Mouse (Mus musculus) cerebellum, adult 9-10 months (tissue): ENCODE measurements around the gene Setd2.

ENCODE experiments used
- DNase-seq: peaks from one replicate; pipeline ENCODE4 v3.0.0; 2022

Setd2 gene

DNA sequence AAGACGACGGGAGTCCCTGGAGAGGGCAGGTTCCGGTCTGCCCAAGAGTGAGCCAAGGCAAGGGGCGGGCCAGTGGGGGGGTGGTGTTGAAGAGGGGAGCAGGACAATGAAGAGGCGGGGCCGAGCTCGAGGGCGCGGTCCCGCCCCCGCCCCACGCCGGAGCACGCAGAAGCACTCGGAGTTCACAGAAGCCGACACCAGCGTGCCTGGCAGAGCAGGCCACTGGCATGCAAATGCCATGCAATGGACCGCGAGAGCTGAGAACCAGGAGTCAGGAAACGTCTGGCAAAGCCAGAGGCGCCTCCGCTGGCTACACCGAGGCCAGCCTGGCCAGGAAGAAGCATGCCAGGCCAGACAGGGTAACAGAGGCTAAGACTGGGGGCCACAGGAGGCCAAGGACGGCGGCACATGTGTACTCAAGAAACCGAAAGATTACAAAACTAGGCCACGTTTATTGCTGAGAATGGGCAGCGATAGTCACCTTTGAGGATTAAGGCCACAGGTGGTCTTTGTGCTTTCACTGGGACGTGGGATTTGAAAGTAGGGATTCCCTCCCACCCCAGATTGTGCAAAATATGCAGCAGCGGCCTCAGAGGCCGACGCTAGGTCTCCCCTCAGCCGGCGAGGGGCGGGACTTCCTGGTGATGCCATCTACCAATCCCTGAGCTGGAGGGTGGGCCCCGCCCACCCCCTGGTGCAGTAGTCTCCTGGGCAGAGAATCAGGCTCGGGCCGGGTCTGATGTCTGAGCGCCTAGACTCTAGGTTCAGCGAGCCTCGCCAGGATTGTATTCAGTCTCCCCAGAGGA lies 92.2 kb downstream of the Setd2 start, which contains the start of gene Nradd:
TSS of gene Nradd (minus strand) at position 92 of the 806 bp plus-strand sequence.
- peak; percentile 91 for DNase-seq

DNA sequence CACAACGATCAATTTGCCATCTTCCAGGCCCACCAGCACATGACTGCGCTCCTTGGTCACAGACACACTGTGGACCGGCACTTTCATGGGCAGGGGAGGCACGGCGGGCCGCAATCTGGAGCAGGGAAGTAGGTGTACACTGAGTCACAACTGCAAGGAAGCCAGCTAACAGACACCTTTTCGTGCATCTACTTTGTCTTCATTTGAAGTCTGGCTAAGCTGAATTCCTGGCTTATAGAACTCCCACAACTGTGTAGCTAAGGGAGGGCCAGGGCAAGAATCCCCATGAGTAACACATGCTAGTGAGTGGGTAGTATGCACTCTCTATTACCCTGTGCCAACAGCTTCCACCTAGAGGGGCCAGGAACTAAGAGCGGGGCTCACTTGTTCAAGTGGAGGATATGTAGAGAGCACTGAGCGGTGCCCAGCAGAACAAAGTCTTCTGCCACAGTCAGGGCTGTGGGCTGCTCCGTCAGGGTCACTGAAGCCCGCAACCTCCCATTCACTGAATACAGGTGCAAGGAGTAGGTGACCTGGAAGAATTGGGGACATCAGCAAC lies 93.0 kb downstream of the Setd2 start:
- no peak for DNase-seq

DNA sequence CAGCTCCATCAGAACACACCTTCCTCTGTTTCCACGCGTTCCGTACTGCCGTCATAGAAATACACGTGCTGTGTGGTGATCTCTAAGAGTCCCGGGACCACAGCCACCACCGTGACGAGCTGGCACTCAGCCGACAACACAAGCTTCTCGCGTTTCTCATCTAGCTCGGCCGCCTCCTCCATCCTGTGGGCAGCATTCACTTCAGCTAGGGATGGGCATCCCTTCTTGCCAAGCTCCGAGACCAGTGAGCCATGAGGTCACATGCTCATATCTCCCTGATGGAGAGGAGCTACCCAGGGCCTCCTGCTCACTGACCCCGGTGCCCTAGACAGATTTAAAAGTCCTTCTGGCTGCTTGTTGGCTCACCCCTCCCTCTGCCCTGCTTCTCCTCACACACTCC lies 97.8 kb downstream of the Setd2 start:
- DNase-seq: no peak

DNA sequence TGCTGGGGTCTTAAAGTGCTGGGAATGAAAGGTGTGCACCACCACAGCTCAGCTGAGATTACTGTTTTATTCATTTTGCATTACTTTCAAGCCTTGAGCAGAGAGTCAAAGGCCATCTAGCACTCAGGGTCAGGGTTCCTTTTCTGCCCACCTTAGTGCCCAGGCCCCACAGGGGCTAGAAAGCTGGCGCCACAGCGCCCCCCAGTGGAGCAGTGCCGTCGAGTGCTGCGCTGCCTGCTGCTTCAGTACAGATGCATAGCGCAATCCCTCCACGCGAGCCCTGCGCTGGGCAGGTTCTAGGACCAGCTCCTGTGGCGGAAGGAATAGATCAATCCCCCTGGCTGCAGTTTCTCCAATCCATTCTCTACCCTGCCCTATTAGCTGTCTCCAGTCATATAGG lies 98.8 kb downstream of the Setd2 start:
- no peak for DNase-seq

DNA sequence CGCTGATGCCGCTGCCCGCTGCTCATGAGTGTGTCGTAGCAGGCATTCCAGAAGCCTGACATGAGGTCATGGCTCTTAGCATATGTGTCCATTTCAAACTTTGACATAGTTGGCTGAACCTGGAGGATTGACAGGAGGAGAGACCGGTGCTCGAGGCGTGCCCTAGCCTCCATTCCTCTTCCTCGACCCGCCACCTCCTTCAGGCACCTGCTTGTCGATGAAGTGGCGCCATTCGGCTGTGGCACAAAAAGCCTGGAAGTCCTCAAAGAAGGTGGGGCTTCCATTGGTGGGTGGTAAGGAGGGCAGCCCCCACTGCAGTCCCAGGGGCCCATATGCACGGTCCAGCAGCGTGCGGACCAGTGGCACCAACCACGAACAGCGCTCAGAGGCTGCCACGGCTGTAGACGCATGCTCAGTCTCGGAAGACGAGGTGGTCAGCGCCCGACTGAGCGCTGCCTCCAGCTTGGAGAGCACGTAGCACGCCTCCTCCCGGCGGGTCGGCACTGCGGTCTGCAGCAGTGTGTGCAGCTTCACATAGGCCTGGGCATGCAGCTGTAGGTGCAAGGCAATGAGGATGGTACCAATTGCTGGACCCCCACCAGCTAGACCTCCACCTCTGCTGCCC lies 99.4 kb downstream of the Setd2 start:
- DNase-seq: no peak

DNA sequence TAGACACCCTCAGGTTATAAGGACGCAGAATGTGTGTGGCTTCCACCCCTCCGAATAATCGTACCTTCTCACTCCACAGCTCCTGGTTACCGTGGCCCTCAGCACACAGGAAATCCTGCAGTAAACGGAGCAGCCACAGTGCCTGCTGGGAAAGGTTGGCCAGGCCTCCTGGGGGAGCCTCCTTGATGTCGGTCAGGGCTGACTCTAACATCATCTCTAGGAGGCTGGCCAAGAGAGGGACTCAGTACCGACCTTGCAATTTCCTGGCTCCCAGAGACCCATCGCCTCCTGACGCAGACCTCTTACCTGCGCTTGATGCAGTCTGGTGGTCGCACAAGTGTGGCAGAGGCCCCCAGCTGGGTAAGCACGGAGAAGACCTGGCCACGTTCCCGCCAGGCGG lies 100.3 kb downstream of the Setd2 start:
- no peak for DNase-seq

DNA sequence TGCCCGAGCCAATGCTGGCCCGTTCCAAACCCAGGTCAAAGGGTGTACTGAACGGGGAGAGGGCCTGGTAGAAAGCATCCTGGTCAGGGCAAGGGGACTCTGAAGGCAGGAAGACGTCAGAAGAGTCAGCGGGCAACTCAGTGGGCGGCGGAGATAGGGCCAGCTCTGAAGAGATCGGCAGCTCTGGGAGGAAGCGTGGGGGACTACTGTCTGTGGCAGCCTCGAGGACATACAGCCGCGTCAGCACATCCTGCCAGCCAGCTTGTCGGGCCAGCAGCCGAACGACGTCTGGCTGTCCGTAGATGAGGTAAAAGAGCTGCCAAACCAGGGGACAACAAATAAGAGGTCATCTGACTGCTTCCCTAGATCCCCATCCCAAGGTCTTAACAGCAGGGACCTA lies 101.5 kb downstream of the Setd2 start:
- no peak for DNase-seq

DNA sequence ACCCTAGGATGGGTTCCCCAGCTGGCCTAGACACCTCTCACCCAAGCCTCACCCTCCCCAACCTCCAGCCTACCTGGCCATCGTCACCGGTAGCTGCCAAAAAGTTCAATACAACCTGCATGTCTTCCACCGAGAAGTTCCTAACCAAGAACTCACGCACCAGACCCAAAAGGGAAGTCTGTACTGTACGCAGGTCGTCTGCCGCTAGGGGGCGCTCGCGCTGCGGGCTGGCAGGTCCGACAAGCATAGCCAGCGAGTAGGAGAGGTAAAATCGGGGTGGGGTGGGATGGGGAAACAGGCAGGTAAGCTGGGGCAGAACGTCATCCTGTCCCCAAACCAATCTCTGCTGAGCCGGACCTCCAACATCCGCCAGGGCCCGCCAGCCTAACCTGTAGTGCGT lies 102.8 kb downstream of the Setd2 start:
- peak; percentile 87 for DNase-seq

DNA sequence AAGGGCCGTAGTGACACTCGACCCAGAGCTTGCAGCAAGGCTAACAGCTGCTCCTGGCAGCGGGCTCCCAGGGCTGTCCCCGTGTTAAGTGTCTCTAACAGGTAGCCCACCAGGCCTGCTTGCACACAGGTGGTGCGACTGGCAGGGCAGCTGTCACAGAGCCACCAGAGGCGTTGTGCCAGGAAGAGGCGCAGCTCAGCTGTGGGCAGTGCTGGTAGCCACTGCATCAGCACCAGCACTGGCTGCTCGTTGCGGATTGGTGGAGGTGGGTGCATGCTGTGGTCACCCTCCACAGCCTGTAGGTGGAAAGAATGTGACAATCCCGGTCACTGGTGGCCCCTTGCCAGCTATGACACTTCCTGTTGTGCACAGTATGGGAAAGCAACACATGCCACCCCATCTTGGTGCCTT lies 106.2 kb downstream of the Setd2 start:
- DNase-seq: peak; percentile 68

DNA sequence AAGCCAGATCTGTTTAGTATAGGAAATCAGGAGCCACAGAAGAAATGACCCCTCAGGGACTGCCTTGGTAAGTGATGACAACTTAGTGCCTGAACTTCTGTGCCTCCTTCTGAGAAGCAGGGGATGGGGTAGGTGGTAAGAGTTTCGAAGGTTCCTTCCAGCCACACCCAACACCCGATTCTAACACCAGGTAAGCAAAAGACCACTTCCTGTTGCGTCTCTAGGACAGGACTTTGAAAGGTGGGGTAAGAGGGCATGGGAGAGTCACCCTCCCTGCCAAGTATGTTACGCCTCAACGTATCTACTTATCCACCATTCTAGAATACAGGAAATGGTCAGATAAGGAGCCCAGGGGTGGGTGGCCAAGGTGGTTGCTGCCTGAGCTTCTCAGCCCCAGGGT lies 108.6 kb downstream of the Setd2 start:
- DNase-seq: no peak

DNA sequence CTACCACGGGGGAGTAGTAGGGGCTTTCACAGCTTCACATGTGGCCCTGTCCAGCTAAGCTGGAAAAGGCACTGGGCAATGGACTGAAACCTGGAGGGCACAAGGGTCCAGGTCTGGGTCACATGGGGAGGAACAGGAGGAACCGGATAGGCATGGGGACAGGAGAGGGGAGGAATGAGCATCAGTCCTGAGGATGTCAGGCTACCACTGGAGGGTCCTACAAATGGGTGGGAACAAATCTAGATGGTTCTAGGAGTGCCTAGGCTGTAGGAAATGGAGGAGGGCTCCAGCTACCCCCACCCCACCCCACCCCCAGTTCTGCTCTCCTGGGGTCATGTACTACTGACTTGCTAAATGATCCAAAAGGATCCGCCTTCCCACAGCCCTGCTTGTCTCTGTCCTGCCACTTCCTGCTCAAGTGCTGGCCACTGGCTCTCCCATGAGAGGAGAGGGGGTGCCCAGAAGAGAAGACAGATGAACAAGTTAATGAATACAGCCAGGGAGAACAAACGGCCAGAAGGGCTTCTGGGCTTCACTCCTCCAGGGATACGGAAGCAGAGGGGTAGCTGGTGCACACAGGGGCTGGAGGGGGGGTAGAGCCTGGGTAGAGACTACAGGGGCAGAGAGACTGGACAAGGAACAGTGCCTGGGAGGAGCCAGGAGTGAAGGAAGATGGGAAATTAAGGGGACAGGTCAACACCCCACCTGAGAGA lies 110.6 kb downstream of the Setd2 start:
- DNase-seq: no peak

DNA sequence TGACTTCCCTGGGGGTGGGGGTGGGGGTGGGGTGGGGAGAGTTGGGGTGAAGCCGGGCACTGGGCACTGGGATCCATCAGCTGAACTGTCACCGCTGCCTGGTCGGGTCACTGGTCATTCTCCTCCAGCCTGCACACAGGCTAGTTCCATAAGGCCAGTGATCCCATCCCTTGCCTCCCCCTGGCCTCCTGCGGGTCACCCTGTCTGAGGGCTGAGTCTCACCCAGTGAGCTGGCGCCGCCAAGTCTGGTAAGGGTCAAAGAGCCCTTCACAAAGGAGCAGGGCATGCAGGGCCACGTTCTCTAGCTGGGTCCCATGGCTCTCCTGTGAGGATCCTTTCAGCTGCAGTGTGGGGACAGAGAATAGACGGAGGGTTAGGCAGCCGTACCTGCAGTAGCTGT lies 111.4 kb downstream of the Setd2 start:
- DNase-seq: no peak

DNA sequence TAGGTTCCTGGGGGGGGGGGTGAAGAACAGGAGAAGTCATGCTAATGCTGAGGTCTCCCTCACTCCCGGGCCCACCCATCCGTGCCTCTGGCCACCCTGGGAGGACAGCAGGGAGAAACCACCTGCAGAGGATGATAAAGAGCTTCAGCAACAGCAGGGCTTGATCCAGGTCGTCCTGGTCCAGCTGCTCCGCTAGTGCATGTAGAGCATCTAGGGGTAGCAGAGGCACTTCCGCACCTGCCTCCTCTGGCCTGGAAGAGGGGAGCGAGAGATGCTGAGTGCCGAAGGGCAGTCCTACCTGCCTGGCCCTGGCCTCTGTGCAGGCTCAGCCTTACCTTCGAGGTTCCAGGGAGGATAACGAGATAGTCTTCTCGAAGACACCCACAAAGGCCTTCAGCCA lies 111.9 kb downstream of the Setd2 start:
- no peak for DNase-seq

DNA sequence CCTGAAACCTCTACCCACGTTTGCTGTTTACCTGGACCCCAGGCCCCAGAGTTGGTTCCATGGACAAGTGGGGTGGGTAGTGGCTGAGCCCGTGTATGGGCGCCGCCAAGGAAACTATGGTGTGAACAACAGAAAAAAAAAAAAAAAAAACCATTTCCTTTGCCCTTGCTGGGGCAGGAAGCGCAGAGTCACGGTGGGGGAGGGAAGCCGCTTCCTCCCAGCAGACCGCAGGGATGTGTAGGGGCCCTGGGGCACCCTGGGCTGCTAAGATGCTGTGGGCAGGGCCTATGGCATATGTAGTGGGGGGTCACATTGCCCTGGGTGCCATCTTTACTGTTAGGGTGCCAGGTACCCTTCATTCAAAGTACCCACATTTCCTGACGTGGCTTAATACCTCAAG lies 112.8 kb downstream of the Setd2 start:
- no peak for DNase-seq

DNA sequence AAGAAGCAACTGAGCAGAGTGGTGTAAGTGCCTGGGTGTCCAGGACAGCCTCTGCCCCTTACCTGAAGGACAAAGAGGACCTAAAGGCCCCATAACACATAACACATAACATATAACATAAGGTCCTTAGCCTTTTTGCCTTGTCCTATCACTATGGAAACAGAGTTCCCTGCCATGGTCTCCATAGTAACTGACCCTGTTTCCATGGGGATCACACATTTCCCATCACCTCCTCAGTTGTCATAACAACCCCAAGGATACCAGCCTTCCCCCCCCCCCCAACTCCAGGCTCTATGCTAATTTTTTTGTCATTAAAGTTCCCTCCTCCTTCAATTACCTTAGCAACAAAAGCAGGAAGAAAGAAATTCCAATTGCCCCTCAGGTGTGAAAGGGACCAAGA lies 117.4 kb downstream of the Setd2 start:
- no peak for DNase-seq

DNA sequence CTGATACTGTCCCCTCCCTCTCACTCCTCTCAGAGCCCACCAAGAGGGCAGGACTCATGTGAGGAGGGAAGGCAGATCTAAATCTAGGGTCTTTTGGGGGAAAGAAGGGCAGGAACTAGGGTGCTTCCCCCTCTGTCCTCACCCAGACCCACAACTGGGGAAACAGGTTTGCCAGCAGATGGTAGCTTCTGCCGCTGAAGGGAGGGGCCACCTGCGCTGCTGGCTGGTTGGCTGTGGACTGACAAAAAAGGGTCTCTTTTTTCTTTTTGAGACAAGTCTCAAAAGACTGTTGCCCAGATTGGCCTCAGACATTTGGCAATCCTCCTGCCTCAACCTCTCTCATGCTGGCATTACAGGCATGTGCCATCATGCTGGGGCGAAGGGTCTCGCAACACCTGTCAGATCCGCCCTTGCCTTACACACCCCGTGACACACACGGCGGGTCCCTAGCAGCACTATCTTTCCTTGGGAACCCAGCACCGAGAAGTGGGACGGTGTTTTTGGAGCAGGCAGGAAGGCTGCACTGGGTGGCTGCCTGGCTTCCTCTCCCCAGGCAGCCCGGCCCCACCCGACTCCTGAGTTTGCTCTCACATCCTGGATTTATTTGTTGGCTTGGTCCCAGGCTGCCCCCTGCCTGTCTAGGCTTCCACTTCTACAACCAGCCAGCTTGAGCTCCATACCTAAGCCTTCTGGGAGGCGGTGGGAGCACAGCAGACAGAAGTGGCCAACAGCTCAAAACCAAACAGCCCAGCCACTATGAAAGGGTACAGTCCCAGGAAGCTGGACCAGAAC lies 119.7 kb downstream of the Setd2 start:
- peak; percentile 63 for DNase-seq

DNA sequence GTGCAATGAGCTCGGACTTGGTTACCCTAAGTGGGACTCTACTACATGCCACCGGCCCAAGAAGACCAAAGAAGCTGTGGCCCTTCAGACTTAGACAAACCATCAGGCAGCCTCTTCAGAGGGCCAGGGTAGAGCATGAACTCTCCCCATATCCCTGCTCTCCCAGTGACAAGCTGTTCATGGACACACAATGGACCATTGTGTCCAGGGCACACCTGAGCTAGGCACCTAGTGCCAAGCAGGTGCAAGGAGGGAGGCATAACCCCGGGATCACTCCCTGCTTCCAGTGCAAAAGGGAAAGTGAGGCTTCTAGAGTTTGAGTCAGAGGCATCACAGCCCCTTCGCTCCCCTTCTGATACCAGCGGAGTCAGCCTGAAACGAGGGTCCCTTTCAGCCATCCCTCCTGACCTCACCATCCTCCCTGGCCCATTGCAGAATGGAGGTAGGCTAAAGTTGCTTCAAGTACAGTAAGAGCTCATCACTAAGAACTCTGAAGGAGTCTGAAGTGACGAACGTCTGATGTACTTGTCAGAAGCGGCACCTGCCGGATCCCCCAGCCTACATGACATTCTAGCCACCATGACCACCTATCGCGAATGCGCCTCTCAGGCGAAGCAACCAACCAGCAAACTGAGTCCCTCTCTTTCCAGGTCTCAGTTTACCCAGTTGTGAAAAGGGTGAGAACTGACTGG lies 120.7 kb downstream of the Setd2 start:
- no peak for DNase-seq

DNA sequence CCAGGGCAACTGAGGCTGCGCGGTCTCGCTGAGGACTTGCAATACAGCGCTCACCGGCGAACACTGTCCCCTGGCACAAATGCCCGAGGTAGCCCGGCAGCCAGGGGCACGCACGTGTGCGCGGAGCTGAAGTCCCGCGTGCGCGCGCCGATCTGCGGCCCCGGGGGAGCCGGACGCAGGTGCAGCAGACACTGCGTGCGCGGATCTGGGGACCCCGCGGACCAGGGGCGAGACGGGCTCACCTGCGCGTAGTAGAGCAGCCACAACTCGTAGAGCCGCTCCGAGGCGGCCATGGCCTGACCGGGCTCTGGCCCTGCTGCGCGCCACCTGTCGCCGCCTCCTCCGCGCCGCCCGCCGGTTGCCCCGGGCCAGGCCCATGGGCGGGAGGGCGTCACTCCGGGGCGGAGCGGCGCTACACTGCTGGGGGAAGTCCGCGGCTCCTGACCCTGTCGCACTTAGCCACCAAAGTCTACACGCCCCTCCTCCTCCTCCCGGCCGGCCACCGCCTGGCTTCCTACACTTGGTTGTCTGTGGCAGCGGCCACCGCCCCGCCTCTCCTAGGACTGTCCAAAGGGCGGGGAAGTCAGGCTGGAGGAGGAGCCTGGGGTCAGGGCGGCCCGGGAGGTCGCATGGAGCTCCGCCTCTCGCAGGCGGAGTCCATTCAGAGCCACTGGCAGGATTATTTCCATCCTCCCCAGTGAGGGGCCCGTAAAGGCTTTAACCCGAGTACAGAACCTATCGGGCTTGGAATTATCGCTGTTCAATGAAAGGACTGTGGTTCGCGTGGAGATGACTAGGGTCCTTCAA lies 121.5 kb downstream of the Setd2 start, which contains the start of gene Nbeal2:
TSS of gene Nbeal2 (minus strand) at position 507 of the 807 bp plus-strand sequence.
- peak; percentile 90 for DNase-seq

DNA sequence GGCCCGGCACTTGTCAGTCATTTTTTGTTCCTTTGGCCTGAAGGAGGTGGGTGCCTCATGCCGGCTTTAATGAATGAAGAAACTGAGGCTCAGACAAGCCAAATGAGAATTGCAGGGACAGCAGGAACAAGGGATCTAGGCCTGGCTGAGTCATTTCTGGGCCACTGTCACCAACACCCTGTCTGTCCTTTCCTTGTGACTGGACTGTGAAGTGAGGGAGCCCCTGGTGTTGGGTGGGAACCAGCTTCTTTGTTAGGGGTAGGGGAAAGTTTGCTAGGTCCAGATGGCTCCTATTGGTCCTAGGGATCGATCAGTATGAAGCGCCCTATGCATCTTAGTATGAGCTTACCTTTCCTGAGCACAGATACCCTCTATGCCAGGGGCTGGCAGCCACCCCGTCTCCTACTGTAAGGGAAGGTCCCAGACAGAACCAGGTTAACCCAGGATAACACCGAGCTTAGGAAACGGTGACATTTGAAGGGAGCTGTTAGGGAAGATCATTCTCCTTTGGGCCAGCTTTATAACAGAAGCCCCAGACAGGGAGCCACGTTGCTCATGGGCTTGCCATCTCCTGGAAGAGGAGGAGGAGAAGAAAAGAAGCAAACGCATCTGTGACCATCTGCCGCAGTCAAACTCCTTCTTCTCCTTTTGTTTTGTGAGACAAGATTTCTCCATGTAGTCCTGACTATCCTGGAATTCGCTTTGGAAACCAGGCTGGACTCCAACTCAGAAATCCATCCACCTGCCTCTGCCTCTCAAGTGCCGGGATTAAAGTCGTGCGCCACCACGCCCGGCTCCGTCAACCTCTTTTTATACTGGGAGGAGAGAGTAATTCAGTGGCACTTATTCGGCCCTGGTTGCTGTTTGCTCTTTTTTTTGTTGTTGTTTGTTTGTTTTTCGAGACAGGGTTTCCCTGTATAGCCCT lies 122.6 kb downstream of the Setd2 start:
- DNase-seq: peak; percentile 69

DNA sequence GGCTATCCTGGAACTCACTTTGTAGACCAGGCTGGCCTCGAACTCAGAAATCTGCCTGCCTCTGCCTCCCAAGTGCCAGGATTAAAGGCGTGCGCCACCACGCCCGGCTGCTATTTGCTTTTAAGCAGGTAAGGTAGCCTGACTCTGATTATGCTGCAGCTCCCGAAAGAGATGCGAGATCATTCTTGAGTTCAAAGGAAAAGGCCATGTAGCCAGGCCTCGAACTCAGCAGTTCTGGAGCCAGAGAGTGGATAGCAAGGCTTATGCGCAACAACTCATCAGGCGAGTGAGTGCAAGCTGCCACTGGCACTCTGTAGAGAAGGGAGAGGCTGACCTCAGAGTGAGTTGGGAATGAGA lies 123.2 kb downstream of the Setd2 start:
- DNase-seq: peak; percentile 67
